Mouse (Mus musculus) lung, embryonic 15.5 days (tissue): ENCODE data around the gene Zranb2. TPM values are rescaled to one million over a fixed set of nuclear protein-coding genes. Genes with fewer than 3 reads are reported as not detected.

ENCODE experiments used
- ATAC-seq: fragments of 200-750 bp; cut with Nextera tagmentation; 2 replicates; pipeline ENCODE4 v1.8.0; 2017; ENCODE audit warnings: moderate number of reproducible peaks, borderline replicate concordance; ENCODE audit not compliant: low FRiP score, low TSS enrichment; ENCODE audit errors: extremely low read depth
- H3K27ac ChIP-seq: fragments of 300-500 bp; sonication (generic); 2 replicates; pipeline ENCODE4 v1.5.1; 2015; ENCODE audit warnings: moderate library complexity, mild to moderate bottlenecking, inconsistent platforms
- H3K27me3 ChIP-seq: fragments of 300-500 bp; sonication (generic); 2 replicates; pipeline ENCODE4 v1.6.1; 2015; ENCODE audit warnings: inconsistent platforms
- H3K36me3 ChIP-seq: fragments of 300-500 bp; sonication (generic); 2 replicates; pipeline ENCODE4 v1.6.1; 2015; ENCODE audit warnings: inconsistent platforms
- H3K4me1 ChIP-seq: fragments of 300-500 bp; sonication (generic); 2 replicates; pipeline ENCODE4 v1.6.1; 2015; ENCODE audit warnings: inconsistent platforms
- H3K4me2 ChIP-seq: fragments of 300-500 bp; sonication (generic); 2 replicates; pipeline ENCODE4 v1.6.1; 2015; ENCODE audit warnings: inconsistent platforms, mild to moderate bottlenecking, moderate library complexity
- H3K4me3 ChIP-seq: fragments of 300-500 bp; sonication (generic); 2 replicates; pipeline ENCODE4 v1.5.1; 2015; ENCODE audit warnings: mild to moderate bottlenecking, inconsistent platforms
- H3K9ac ChIP-seq: fragments of 300-500 bp; sonication (generic); 2 replicates; pipeline ENCODE4 v1.6.1; 2015; ENCODE audit warnings: inconsistent platforms
- H3K9me3 ChIP-seq: fragments of 300-500 bp; sonication (generic); 2 replicates; pipeline ENCODE4 v1.6.1; 2016; ENCODE audit warnings: inconsistent platforms
- WGBS: fragments of 180-500 bp; shearing (Covaris S2); methylation state at CpG from one replicate; pipeline ENCODE4 v1.1.7; 2015; 5-methylcytosine and 5-hydroxymethylcytosine counted together
- microRNA counts: library from miRNA; unstranded; fragments of <30 nt; microRNA quantifications from one replicate; lab custom pipeline; 2016
- microRNA-seq: library from miRNA; unstranded; fragments of <30 nt; microRNA quantifications from one replicate; pipeline ENCODE4, GENCODE M21; 2016
- polyA plus RNA-seq: library from polyadenylated mRNA; unstranded; fragments of >200 nt; fragmentation: Nextera tagmentation; extraction: Ambion mirVana; gene quantifications from 2 replicates; pipeline ENCODE4 v1.2.1, GENCODE M21; 2015

The Zranb2 gene
- polyA plus RNA-seq, 1 experiment from 2014 or later, result 92.9 TPM

DNA sequence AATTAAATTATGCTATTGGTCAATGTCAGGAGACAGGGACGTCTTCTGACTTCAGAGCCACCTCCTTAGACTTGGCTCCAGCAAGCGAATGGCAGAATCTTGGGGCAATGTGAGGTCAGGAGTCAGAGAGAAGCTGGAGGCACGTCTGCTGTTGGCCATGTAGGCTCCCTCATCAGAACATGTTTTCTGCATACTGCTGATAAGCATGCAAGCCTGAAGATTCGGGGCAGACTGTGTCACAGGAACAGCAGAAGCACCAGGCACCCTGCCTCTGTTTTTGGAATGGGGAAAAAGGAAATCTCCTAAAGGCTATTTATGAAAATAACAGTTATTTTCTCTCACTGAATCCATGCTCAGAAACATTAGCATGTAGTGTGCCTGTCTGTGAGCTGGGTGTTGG lies 46.3 kb downstream of the Zranb2 start:
- Histone ChIP-seq H3K27ac (no peak overlapping the region), H3K36me3 (no peaks in the 10 kb centered on the region), H3K9me3 (no peaks in the 10 kb centered on the region), H3K4me1 (peaks cover 17% of the 10 kb centered on the region; the same call in 1 of the 2 replicates), H3K27me3 (no peaks in the 10 kb centered on the region), H3K4me2 (no peak overlapping the region), H3K4me3 (no peak overlapping the region), H3K9ac (no peak overlapping the region)
- ATAC-seq, result no peak; the same call in 1 of the 2 replicates
- 36% methylated on average over 4 of the region's 4 CpGs for WGBS

DNA sequence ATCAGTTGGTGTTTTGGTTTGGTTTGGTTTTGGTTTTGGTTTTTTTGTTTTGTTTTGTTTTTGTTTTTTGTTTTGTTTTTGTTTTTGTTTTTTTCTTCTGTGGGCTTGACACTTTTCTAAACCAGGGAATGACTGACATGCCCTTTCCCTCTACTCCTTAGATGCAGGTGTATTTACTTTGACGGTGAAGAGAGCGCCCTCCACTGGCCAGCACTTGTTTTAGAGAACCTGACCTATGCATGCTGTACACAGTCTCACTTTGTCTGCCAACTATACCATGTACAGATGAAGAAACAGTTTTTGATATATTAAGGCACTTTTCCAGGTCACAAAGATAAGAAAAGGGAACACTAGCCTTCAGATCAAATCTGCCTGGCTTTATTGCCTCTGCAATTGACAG lies 47.8 kb downstream of the Zranb2 start:
- no peaks in the 10 kb centered on the region for H3K36me3 ChIP-seq
- no peak overlapping the region for H3K9ac ChIP-seq
- ATAC-seq, result no peak
- peaks cover 17% of the 10 kb centered on the region; the same call in 1 of the 2 replicates for H3K4me1 ChIP-seq
- 24% methylated on average over 2 of the region's 2 CpGs for WGBS
- no peaks in the 10 kb centered on the region for H3K9me3 ChIP-seq
- H3K27ac ChIP-seq, result no peak overlapping the region
- no peaks in the 10 kb centered on the region for H3K27me3 ChIP-seq
- H3K4me2 ChIP-seq, result no peak overlapping the region
- no peak overlapping the region for H3K4me3 ChIP-seq

DNA sequence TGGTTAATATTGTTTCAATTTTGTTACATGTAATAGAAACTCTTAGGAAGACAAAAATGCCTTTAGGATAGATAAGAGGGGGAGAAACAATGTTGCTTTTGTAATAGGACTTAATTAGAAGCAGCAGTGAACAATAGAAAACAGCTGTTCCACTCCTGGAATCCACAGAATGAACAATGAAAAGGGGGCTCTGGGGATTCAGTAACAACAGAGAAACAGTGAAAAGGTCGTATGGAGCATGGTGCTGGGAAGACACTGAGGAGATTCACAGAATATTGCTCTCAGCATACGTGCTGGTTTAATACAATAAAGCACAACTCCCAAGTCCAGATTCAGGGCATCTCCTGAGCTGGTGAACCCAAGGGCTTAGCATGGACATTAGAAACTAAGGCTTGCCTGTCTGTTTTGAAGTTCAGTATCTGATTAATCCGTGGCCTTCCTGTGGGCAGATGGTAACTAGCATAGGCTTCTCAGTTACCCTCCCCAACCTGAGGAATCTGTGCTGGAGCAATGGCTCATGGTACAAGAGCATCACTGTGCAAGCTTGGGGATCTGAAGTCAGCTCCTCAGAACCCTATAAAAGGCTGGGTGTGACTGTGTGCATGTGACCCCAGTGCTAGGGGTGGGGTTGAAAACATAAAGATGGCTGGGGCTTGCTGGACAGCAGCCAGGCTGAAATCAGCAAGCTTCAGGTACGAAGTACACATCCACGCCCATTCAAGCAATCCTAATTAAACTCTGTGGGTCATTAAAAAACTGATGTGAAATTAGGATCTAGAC lies 48.9 kb downstream of the Zranb2 start:
- no peaks in the 10 kb centered on the region for H3K36me3 ChIP-seq
- WGBS, result 60% methylated on average over 5 of the region's 5 CpGs

DNA sequence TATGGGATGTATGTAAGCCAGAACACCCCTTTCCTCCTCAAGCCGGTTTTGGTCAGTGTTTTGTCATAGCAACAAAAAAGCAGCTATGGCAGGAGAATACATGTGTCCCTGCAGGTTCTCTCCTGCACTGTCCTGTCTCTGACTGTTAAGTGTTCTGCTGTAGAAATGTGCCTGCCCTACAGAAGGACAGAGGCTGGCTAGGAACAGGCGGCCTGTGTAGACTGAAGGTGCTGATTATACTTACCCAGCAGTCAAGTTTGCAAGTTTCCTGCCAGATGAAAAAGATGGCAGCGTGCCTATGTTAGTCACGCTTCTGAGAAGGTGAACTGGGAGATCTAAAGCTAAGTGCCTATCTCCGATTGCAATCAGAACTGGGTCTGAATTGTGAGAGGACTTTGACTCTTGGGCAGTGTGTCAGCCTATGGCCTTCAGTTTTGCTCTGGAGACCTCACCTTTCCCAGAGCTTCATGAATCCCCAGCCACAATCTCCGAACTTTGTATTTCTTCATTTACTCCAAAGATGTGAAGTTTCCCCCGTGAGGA lies 63.9 kb downstream of the Zranb2 start:
- H3K27me3 ChIP-seq, result no peaks in the 10 kb centered on the region
- no peak overlapping the region for H3K9ac ChIP-seq
- no peaks in the 10 kb centered on the region for H3K36me3 ChIP-seq
- no peak overlapping the region for H3K27ac ChIP-seq
- H3K4me1 ChIP-seq, result no peaks in the 10 kb centered on the region
- 71% methylated on average over 7 of the region's 7 CpGs for WGBS
- ATAC-seq, result no peak
- no peak overlapping the region for H3K4me2 ChIP-seq
- H3K9me3 ChIP-seq, result no peaks in the 10 kb centered on the region
- H3K4me3 ChIP-seq, result no peak overlapping the region

More for the DNA sequence above, 48.9 kb downstream of the Zranb2 start:
- H3K27ac ChIP-seq, result 0 out of 2 replicates have a peak overlapping the region, but pooled peaks have one; percentile 33
- no peaks in the 10 kb centered on the region for H3K9me3 ChIP-seq
- H3K4me3 ChIP-seq, result no peak overlapping the region
- no peaks in the 10 kb centered on the region for H3K27me3 ChIP-seq
- ATAC-seq, result peak; percentile 31; the same call in 1 of the 2 replicates
- peaks cover 17% of the 10 kb centered on the region; the same call in 1 of the 2 replicates for H3K4me1 ChIP-seq
- H3K9ac ChIP-seq, result no peak overlapping the region
- no peak overlapping the region for H3K4me2 ChIP-seq

MicroRNA genes within 50 kb of the gene (microRNA counts, 519-probe panel; counts per million panel counts)
- 2,674 counts per million, percentile 67 among the panel's probes with 10 or more counts for microRNA mmu-miR-186 (lab: Ali Mortazavi, UCI)

Small RNA genes within 50 kb of the gene (microRNA-seq; reads per million reads assigned to microRNA genes)
- 419 reads per million, percentile 68 among the genes with 10 or more reads in this experiment for gene Mir186

Other genes starting within 250 kb of the Zranb2 start
- 10.7 and 13.1 TPM in 2 replicates for gene Ptger3, start 32.7 kb downstream of the Zranb2 start, polyA plus RNA-seq